Mouse (Mus musculus) MN1 (cell line): ENCODE results near the gene Hoxd1.

ENCODE experiments used
- DNase-seq: peaks from one replicate; pipeline ENCODE4 v3.0.0-alpha.2; 2016; ENCODE audit warnings: low spot score

Hoxd1 gene

GRCm38 (mm10) chr2:74748436-74748995, 14.3 kb upstream of the Hoxd1 start:
- DNase-seq: no peak

GRCm38 (mm10) chr2:74749337-74750121, 13.3 kb upstream of the Hoxd1 start:
- no peak for DNase-seq

GRCm38 (mm10) chr2:74750731-74751250, 12.0 kb upstream of the Hoxd1 start:
- no peak for DNase-seq

GRCm38 (mm10) chr2:74751861-74752260, 10.9 kb upstream of the Hoxd1 start:
- no peak for DNase-seq

GRCm38 (mm10) chr2:74752431-74753174, 10.2 kb upstream of the Hoxd1 start:
- no peak for DNase-seq

GRCm38 (mm10) chr2:74753175-74753523, 9.6 kb upstream of the Hoxd1 start:
- DNase-seq: no peak

- DNase-seq: no peak
Observed at GRCm38 (mm10) chr2:74753711-74754110, 9.1 kb upstream of the Hoxd1 start.

GRCm38 (mm10) chr2:74760146-74760545, 2.6 kb upstream of the Hoxd1 start:
- DNase-seq: no peak

GRCm38 (mm10) chr2:74761941-74762340, 839 bp upstream of the Hoxd1 start:
- DNase-seq: no peak

GRCm38 (mm10) chr2:74763245-74763735, 510 bp downstream of the Hoxd1 start:
- DNase-seq: no peak

GRCm38 (mm10) chr2:74763976-74764375, 1.2 kb downstream of the Hoxd1 start:
- no peak for DNase-seq

- DNase-seq: no peak
Observed at GRCm38 (mm10) chr2:74774359-74774758, 11.6 kb downstream of the Hoxd1 start.

GRCm38 (mm10) chr2:74777536-74778275, 14.9 kb downstream of the Hoxd1 start:
- no peak for DNase-seq

- no peak for DNase-seq
Observed at GRCm38 (mm10) chr2:74781386-74781785, 18.6 kb downstream of the Hoxd1 start.

GRCm38 (mm10) chr2:74795531-74795930, 32.8 kb downstream of the Hoxd1 start:
- DNase-seq: no peak

- DNase-seq: no peak
Observed at GRCm38 (mm10) chr2:74808431-74808830, 45.7 kb downstream of the Hoxd1 start.
